Mouse (Mus musculus) thymus, postnatal 36 days (tissue): ENCODE measurements around the gene Mesp2.

Experiments used
- DNase-seq, 2 experiments: peaks; one replicate each; pipeline ENCODE4 v3.0.0; 2022; ENCODE audit warnings: mixed read lengths in 2 of 2

Mesp2 gene

DNA sequence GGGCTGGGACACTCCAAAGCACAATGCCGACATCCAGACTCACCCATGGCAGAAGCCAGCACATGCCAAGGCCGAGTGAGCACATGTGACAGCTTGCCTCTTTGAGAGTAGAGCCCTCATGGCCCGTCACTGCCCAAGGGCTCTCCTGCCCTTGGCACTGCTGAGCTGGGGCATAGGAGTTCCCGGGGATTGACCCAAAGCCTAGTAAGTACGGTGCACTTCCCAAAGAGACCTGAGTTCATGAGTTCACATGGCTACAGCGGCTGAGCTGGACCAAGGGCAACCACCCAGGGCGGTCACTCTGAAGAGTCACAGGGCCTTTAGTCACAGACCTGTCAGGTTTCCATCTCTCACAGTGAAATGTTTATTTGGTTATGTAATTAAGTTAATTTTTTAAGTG is 2.0 kb upstream of the Mesp2 start:
- no peak for DNase-seq

DNA sequence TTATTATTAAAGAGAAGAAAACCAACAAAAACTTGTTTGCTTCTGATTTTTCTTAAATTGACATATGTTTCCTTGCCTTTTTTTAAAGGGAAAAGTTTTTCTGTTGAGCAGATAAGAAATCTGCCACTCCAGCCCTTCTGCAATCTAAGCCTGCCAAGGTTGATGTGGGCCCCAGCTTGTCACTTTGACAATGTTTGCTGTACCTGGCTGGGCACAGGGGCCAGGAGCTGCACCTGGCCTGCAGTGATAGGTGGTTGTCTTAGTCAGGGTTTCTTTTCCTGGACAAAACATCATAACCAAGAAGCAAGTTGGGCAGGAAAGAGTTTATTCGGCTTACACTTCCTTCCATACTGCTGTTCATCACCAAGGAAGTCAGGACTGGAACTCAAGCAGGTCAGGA is 2.9 kb downstream of the Mesp2 start:
- no peak for DNase-seq

DNA sequence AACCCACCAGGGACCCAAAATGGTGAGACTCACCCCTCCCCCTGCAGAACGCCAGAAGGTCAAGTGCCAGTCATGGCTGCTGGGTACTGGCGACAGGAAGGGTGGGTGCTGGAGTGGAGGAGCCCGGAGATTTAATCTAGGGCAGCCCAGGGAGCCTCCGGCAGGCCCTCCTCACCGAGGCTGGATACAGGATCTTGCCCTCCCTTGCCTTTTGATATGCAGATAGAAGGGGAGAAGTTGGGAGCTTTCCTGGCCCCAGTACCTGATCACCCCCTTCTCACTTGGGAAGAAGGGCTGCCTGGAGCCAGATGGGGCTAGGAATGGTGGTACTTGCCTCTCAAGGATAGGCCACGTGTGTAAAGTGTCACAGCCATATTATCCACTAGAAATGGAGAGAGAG is 7.8 kb downstream of the Mesp2 start:
- DNase-seq = no peak

DNA sequence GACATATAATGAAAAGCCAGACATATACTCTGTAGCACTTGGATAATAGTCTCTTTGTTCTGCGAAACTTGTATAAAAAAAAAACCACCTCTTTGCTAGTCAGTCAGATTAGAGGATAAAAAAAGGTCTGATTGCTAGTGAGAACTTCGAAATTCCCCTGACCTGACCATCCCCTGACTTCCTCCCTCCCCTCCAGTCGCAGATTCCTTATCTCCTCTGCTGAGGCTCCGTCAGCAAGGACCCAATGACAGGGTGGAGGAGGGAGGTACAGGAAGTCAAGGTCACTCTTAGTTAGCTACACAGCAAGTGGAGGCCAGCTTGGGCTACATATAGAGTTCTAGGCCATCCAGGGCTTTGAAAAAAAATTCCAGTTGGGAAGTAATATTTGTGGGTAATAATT is 9.0 kb downstream of the Mesp2 start:
- no peak for DNase-seq

DNA sequence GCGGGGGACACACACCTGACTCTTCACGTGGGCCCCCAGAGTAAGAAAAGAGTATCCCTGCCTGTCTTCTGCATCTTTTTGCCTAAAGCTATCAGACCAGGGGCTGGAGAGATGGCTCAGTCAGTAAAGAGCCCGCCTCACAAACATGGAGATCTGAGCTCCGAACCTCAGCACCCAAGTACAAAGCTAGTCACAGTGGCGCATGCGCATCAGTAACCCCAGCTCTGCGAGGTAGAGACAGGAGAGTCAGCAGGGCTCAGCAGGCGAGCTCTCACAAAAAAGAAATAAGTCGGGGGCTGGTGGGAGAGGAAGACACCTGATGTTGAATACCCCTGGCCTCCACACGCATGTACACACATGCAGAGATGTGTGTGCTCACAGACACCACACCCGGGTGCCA is 9.5 kb downstream of the Mesp2 start:
- DNase-seq = no peak

DNA sequence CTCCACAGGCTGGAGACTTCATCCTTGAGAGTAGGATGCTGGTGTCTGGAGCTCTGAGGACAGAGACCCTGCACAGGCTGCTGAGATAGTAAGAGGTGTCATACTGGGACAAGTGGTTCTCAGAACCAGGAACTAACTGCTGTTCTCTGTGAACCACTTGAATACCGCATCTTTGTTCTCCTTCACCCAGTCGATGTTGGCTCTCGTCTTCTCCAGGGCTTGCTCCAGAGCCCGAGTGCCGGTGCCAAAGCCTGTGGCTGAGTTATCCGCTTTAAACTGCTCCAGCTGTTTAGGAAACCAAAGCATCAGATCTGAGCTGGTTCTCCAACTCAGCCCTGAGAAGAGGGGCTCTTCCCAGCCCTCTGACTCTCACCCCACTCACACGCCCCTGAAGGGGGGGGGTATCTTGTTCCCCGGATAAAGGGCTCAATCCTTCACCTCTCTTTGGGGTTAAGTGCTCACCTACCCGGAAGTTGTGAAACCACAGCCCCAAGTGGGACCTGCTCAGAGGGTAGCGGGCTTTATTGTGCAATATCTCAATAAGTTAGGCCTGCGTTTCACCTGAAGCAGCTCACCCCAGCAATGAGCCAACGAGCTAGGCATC is 11.7 kb downstream of the Mesp2 start:
- no peak for DNase-seq

DNA sequence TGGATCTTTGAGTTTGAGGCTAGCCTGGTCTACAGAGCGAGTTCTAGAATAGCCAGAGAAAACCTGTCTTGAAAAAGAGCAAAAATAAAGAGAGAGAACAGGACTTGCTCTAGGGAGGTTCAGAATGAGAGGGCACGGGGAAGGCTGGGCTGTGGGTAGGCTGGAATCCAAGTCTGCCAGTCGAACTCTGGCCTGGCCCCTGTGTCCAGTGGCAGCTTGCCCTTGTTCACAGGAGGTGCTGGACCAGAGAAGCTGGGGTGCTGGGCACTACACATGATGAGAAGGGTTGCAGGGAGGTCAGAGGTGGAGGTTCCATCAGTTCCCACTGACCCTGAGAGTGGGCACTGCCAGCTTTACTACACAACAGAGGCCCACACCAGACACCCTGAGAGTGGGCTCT is 17.8 kb downstream of the Mesp2 start:
- DNase-seq = no peak

DNA sequence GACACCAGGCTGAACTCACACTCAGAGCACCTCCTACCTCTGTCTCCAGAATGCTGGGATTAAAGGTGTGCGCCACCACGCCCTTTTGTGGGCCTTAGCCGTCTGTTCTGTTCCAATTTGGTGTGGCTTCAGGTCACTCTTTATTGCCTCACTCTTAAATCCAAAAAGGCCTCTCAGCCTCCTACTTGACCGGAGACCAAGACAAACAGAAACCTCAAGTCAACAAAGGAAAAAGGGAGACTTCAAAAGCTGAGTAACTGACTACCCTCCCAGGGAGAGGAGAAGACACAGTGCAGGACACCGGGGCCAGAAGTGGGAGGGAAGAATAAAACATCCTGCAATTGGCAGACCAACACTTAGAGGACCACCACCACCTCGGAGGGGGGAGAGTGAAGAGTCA is 20.6 kb downstream of the Mesp2 start:
- DNase-seq = no peak

DNA sequence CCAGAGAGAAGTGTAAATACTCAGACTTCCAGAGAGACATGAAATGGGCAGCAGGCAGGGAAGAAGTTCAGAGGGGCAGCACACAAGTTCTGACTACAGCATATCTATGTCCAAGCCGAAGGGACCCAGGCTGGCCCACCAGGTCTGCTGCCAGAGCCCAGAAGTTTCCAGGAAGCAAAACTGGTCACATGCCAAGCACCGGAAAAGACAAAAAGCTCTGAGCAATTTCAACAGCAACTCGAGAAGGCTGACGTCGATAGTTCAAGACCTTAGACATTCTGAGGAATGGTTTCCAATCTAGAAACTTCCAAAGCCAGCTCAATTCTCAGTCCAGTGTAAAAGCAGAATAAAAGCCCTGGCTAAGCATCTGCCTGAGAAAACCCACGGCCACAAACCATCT is 21.1 kb downstream of the Mesp2 start:
- DNase-seq = no peak

DNA sequence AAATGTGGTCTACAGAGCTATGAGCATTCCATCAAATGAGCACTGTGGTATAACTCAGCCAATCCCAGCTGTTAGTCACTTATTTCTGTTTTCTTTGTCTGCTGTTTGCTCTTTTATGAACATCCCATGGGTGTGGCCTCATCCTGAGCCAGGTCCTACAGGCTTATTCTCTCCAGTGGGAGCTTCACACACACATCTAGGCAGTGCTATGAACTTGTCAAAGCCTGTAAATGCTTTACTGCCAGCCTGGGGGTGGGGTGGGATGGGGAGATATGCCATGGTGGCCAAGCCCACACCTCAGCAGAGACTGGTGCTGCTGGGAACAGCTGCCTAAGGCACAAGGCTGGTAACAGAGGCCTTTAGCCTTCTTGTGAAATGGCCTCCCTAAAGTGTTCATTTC is 22.5 kb downstream of the Mesp2 start:
- no peak for DNase-seq

DNA sequence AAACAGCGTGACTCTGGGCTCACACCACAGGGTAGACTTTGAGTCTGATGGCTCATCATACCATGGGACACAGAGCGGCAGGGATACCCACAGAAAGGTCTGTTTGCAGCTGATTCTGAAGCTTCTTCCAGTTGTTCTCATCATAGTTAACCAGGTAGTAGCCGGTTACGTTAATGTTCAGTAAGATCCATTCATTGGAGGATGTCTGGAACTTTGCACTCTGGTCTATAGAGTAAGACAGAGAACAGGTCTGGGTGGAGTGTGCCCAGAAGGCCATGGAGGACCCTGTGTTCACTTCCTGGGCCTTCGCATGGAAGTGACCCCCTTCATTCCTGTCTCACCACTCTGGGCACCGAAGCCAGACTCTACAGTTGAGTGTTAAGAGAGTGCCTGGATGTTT is 24.7 kb downstream of the Mesp2 start:
- DNase-seq = no peak

DNA sequence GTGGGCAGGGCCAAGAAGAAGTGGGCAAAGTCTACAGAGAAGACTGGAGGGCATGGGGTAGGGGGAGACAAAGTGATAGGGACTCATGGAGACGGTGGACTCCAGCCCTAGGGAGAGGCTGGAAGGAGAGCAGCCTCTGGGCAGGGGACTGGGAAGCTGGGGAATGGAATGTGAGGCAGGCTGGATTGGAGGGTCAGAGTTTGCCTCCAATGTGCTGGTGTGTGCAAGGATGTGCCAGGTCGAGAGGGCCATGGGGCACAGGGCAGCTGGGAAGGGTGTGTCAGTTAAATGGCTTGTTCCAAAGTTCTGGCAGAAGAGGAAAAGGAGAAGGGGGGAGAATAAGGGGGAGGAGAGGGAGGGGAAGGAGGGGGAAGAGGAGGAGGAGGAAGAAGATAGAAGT is 26.7 kb downstream of the Mesp2 start:
- DNase-seq = no peak

DNA sequence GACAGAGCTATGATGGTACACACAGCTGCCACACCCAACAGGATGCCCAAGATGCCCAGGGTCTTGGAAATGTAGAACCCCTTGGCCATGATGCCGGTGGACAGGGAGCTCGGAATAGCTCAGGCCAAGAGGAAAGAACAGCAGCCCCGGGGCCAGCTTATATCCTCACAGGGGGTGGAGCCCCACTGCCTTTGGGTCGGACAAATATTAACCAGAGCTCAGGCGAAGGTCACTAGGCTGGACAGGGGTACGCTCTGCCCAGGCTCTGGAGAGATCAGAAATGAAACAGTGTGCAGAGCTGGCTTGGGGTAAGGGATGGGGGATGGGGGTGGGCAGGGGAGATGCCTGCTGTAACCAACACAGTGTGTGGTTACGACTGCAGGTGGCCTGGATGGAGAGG is 31.6 kb downstream of the Mesp2 start:
- no peak for DNase-seq

DNA sequence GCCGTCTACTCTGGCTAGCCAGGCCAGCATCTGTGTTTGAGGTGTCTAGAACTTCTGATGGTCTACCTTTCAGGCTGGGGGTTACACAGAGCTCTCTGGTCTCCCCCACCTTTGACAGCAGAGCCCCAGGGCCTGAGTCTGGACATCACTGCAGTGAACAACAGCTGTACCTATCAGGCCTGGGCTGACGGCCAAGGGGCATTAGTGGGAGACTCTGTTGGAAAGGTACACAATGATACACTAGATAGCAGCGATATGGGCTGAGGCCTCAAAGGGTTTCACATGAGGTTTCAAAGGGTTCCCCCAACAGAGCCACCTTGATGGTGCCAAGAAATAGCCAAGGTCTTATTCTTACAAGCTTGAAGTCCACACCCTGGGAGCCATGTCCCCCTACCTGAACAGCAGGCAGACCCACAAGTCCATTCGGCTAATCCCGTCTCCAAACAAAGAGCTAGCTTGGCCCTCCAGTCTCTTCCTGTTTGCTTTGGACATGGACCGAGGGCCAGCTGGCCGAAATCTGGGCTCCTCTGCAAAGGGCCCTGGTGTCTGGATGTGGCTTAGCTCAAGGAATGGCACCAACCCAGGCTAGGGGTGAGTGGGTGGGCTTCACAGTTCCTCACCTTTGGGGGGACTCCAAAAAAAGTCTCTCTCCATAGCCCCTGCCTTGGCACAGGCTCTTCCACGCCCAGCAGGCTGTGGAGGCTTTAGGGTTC is 33.7 kb downstream of the Mesp2 start:
- no peak for DNase-seq

DNA sequence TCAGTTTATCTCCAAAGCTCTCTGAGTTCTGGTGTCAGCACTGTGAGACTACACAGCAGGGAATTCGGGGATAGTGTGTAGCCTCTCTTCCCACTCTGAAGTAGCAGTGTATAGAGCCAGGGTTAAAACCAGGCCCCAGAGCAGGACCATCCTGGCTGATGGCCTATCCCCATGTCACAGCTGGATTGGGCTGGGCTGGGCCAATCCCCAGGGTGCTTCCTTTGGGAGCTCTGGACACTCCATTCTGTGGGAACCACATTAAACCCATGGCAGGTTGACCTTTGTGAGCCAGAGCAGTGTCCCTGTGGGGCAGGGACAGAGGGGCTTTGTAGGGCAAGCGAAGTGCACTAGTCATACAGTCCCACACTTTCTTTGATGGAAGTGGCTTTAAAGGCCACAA is 35.8 kb downstream of the Mesp2 start:
- no peak for DNase-seq

DNA sequence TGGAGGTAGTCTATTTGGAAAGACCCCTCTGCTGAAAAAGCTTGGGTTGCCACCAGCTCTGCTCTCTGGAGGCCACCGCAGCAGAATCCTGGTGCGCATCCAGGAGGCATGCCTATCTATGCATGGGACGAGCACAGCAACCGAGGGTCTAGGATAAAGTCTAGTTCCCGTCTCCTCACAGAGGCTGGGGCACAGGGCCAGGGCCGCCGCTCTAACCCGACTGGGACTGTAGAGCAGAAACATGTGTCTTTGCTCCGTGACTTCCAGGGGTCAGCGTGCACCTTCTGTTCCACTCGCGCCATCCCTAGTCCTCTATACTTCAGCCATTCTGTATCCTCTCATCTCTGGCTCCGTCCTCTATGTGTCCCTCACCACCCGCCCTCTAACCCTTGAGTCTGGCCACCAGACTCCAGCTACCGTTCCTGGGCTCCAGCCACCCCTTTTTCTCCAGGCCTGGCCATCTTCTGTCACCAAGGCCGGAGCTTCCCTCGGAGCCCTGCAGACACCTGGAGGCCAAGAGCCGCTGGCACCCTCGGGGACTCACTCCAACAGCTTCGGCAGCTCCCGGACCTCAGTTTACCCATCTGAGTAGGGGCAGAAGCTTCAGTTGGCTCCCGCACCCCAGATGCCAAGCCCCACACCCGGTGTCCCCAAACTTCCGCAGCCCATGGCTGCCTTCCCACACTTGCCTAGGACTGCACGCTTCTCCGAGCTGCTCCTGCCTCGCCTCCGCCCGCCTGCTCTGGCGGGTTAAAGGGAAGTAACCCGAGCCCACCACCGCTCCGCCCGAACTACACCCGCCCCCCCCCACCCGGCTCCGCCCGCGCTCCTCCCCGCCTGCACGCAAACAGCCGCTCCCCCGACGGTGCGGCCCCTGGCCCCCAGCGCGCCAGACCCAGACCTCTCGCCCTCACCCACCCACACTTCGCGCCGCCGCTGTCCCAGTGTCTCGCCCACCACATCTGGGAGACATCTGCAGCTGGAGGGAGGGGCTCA is 37.2 kb downstream of the Mesp2 start:
- peak in 1 of 2 experiments; percentile 12 for DNase-seq

DNA sequence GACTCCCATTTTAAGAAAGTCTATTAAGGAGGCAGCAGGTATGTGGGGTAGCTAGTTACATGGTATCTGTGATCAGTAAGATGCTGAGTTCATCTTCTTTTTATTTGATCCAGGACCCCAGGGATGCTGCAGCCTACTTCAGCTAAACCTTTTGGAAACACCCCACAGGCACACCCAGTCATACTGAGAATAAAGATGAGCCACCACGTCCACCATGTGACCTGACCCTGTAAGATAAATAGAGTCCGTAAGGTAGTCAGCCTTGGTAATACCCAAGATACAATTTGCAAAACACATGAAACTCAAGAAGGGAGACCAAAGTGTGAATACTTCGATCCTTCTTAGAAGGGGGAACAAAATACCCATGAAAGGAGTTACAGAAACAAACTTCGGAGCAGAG is 45.8 kb downstream of the Mesp2 start:
- no peak for DNase-seq

DNA sequence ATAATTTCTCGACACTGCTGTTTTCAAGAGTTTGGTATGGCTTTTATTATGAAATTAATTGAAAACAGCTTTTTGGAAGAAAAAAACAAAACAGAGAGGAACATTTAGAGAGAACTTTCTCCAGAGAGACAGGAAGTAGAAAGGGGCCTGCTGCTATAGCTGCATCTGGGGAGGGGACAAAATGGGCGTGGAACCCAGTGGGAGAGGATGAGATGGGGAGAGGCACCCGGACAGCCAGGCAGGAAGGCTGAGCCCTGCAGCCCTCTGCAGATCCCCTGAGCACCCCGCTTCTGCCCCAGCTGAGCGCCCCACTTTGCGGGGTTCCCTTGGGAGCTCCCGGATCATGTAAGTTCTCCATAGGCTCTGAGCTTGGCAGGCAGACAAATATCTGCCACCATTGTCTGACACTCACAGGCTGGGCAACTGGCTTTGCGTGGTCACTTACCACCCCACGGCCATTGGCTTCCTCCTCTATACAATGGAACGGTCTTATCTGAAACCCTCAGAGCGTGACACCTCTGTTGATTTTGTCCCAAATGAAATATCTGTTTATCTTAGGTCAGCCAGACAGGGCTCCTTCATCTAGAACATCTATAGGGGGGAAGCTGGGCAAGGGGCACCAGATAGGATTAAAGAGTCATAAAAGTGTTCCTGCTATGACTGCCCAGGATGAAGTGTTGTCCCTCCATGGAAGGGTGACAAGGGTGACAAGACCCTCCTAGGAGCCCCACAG is 47.8 kb downstream of the Mesp2 start:
- DNase-seq = peak; percentile 9 to 37

DNA sequence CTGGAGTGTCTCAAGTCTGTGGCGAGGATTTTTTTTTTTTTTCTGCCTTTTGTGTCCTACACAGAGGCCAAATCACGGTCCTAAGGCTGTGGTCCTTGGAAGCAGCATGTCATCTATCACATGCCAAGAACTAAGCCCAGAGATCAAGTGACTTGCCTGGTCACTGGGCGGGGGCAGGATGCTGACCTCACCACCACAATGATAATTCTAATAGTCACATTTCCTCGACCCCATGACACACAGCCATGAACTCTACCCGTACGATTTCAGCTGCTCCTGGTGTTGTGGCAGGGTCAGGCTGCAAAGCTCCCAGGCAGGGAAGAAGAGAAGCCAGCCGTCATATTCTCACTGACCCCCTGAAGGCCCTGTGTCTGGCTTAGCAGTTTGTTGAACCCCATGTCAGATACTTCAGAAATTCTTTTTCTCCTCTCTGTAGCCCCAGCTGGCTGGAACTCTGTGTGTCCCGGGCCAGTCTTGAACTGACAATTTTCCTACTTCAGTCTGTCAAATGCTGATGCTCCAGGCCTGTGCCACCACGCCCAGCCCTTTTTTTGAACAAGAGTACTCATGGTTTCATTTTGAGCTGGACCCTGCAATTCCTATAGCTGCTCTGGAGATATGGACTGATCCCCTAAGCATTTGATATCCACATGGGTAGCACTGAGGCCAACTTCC is 48.6 kb downstream of the Mesp2 start:
- no peak for DNase-seq

DNA sequence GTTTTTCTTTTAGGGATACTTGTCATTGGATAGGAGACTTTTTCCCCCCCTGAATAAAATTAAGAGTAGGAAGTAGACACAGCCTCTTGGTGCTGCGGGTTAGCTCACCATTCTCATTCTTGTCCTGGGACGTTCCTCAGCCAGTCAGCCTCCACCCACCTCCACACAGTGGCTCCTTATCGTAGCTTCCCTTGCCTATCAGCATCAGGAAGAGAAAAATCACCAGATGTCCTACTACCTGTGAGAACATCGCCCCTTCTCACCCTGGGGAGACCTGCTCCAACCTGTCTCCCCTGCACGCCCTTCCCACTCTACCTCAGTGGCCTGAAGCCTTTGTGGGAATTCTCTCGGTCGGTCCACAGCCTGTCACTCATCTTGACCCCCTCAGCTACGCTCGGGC is 50.3 kb downstream of the Mesp2 start, which contains the start of gene Anpep:
TSS of gene Anpep (minus strand) at position 249 of the 400 bp plus-strand sequence.
- no peak for DNase-seq

DNA sequence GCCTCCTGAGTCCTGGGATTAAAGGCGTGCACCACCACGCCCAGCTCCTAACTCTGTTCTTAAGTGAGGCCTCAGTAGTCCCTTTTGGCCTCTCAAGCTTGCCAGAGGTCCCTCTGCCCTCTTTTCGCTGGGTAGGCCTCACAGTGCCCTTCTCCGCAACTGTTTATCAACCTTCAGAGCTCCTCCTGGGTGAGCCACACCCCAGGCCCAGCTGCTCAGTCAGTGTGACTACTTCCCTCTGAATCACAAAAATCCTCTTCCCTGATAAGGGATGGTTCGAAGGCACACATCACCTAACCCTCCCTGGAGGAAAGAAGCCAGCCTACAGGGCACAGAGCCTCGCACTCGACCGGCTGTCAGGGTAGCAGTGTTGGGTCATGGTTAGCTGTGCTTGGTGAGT is 51.3 kb downstream of the Mesp2 start:
- no peak for DNase-seq
